In the genomic region with DNA sequence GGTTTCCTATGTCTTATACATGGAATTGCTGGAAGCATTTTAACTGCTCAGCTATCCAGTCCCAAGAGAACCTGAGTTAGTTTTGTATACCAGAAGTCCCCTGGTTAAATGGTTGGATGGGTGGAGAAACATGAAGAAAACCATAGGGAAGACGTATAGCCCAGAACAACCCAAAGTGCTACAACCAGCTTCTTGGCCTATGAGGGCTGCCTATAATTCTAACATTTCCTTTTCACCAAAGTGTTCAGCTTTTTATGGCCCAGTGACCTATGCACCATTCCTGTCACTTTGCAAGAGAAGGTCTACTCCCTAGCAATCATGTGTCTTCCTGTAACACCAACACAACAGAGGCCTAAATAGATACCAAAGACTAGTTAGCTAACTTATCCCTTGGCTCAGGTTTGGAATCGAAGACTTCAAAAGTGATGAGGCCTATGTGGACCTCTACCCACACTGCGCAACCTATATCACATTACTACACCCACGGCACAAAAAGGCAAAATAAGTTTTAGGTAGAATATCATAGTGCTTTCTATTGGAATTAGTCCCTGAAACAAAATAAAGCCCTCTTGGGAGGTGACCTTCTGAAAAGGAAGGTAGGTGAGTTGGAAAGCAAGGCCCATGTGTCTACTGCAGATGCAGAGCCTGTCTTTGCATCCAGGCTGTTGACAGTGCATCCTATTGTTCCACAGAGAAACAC, we compare ENCODE assay signal across 8 mouse cellular contexts. TPM values are rescaled to one million over a fixed set of nuclear protein-coding genes. Genes with fewer than 3 reads are reported as not detected.
DNase-seq lines count a peak whose midpoint lies in the region; ATAC-seq and TF ChIP-seq lines count a peak whose summit lies in the region.

No protein-coding gene starts in this region.

- intact Hi-C loops in left cerebral cortex, adult 2 months (cut with DNase I): loop anchor here (1.0 to 10.0 kb wide), 4 partner anchors 16 to 1964 kb away; partner anchors contain the start of genes Hist1h2ac, Hist1h2bc and Hist1h4d

- no peak for ATAC-seq in neural tube, embryonic 11.5 days (ENCODE audit: insufficient read depth, low FRiP score, low TSS enrichment)
- ATAC-seq in megakaryocyte-erythroid progenitor cell, adult 5-6 weeks (replicated peaks; ENCODE audit: low FRiP score, low TSS enrichment, poor library complexity, severe bottlenecking): no peak
- ATAC-seq in cerebellum, adult (ENCODE audit: insufficient number of reproducible peaks, low FRiP score, low TSS enrichment): no peak

- 63% methylated on average over 4 of the region's 4 CpGs for WGBS in neural tube, embryonic 11.5 days

- H3K4me3 ChIP-seq in left cerebral cortex, adult 2 months: peak overlapping the region; percentile 38; the same call in 1 of the 2 replicates
- H3K4me3 ChIP-seq in neural tube, embryonic 11.5 days (ENCODE audit: low read depth, low read length): peak overlapping the region; percentile 32

- no peak overlapping the region for H3K27ac ChIP-seq in left cerebral cortex, adult 2 months
- H3K27ac ChIP-seq in neural tube, embryonic 11.5 days (ENCODE audit: low read depth, low read length): peak overlapping the region; percentile 65

- peaks cover 26% of the 10 kb centered on the region for H3K4me1 ChIP-seq in neural tube, embryonic 11.5 days (ENCODE audit: control insufficient read depth, insufficient read depth, low read length)

- H3K27me3 ChIP-seq in neural tube, embryonic 11.5 days (ENCODE audit: control insufficient read depth, insufficient read depth, low read length): no peaks in the 10 kb centered on the region

- peak overlapping the region; percentile 49 for H3K4me2 ChIP-seq in neural tube, embryonic 11.5 days (ENCODE audit: low read depth)

- TF ChIP-seq CTCF in left cerebral cortex, adult 2 months (IDR thresholded peaks at IDR 0.05): no peak

- no peaks in the 10 kb centered on the region for H3K36me3 ChIP-seq in neural tube, embryonic 11.5 days (ENCODE audit: control insufficient read depth, insufficient read depth, low read length)

- peak overlapping the region; percentile 61 for H3K9ac ChIP-seq in neural tube, embryonic 11.5 days (ENCODE audit: low read length)

- H3K9me3 ChIP-seq in neural tube, embryonic 11.5 days (ENCODE audit: control insufficient read depth, low read length): no peaks in the 10 kb centered on the region

- DNase-seq in left cerebral cortex, adult 2 months (ENCODE audit: extremely low spot score in 1 of 2, low spot score in 2 of 2): no peak
- no peak for DNase-seq in left cerebral cortex, adult 9 months (ENCODE audit: low spot score in 2 of 2)
- peak; percentile 54 for DNase-seq in embryo, embryonic 11 days
- DNase-seq in induced T-regulatory cell, adult 2 months (ENCODE audit: low read depth): peak; percentile 44
- peak; percentile 44 for DNase-seq in neural tube, embryonic 11.5 days (ENCODE audit: low spot score)
- DNase-seq in ovary, postnatal 10 days (ENCODE audit: low spot score): no peak

RNA-seq across cellular contexts. Expression of gene Hist1h3h, which starts 1.1 kb away (rescaled TPM):
- total RNA-seq in left cerebral cortex, adult 2 months (2021): 10 to 100 TPM; 54.6 to 74.2 TPM
- polyA plus RNA-seq in neural tube, embryonic 11.5 days (2014; fragmentation: Nextera tagmentation; extraction: Ambion mirVana): 5.6 and 23.9 TPM in 2 replicates
- 21.9 TPM in 1 of 2 replicates, not detected in the other for total RNA-seq in megakaryocyte-erythroid progenitor cell, adult 5-6 weeks (2014; fragmentation: Nextera tagmentation)
- 175 and 228 TPM in 2 replicates for total RNA-seq in megakaryocyte-erythroid progenitor cell, adult 5-6 weeks (2017)

RNA-seq across cellular contexts. Expression of gene Hist1h2ai, which starts 2.3 kb away (rescaled TPM):
- 10 to 100 TPM; 25.4 to 32.6 TPM for total RNA-seq in left cerebral cortex, adult 2 months (2021)
- 13.2 and 19.5 TPM in 2 replicates for polyA plus RNA-seq in neural tube, embryonic 11.5 days (2014; fragmentation: Nextera tagmentation; extraction: Ambion mirVana)
- total RNA-seq in megakaryocyte-erythroid progenitor cell, adult 5-6 weeks (2014; fragmentation: Nextera tagmentation): 3.0 and 26.7 TPM in 2 replicates
- 582 and 1,238 TPM in 2 replicates for total RNA-seq in megakaryocyte-erythroid progenitor cell, adult 5-6 weeks (2017)

RNA-seq across cellular contexts. Expression of gene Hist1h2bl, which starts 2.6 kb away (rescaled TPM):
- total RNA-seq in left cerebral cortex, adult 2 months (2021): 10 to 100 TPM; 23.7 to 28.5 TPM
- 2.1 and 2.3 TPM in 2 replicates for polyA plus RNA-seq in neural tube, embryonic 11.5 days (2014; fragmentation: Nextera tagmentation; extraction: Ambion mirVana)
- total RNA-seq in megakaryocyte-erythroid progenitor cell, adult 5-6 weeks (2014; fragmentation: Nextera tagmentation): 430 and 709 TPM in 2 replicates
- total RNA-seq in megakaryocyte-erythroid progenitor cell, adult 5-6 weeks (2017): 345 and 387 TPM in 2 replicates

RNA-seq across cellular contexts. Expression of gene Hist1h2bm, which starts 3.3 kb away (rescaled TPM):
- total RNA-seq in left cerebral cortex, adult 2 months (2021): 1 to 10 TPM; 4.8 to 5.4 TPM
- 4.3 and 4.6 TPM in 2 replicates for polyA plus RNA-seq in neural tube, embryonic 11.5 days (2014; fragmentation: Nextera tagmentation; extraction: Ambion mirVana)
- total RNA-seq in megakaryocyte-erythroid progenitor cell, adult 5-6 weeks (2014; fragmentation: Nextera tagmentation): 242 and 265 TPM in 2 replicates
- total RNA-seq in megakaryocyte-erythroid progenitor cell, adult 5-6 weeks (2017): 262 and 417 TPM in 2 replicates

RNA-seq across cellular contexts. Expression of gene Hist1h4j, which starts 16.3 kb away (rescaled TPM):
- 10 to 100 TPM; 13.9 to 19.4 TPM for total RNA-seq in left cerebral cortex, adult 2 months (2021)
- 1.1 and 1.4 TPM in 2 replicates for polyA plus RNA-seq in neural tube, embryonic 11.5 days (2014; fragmentation: Nextera tagmentation; extraction: Ambion mirVana)
- total RNA-seq in megakaryocyte-erythroid progenitor cell, adult 5-6 weeks (2014; fragmentation: Nextera tagmentation): 3.8 and 29.3 TPM in 2 replicates
- 302 and 554 TPM in 2 replicates for total RNA-seq in megakaryocyte-erythroid progenitor cell, adult 5-6 weeks (2017)

Comparison
In these comparisons a context has a peak if more than half of its experiments do, and no peak if none do; other contexts are left out.
1. DNase-seq: peak in embryo, embryonic 11 days (single experiment), induced T-regulatory cell, adult 2 months (single experiment) and neural tube, embryonic 11.5 days (single experiment); none in left cerebral cortex, adult 2 months (0 of 2), left cerebral cortex, adult 9 months (0 of 2) and ovary, postnatal 10 days (single experiment).
2. RNA of gene Hist1h2bl, which starts 2.6 kb away (total RNA-seq): 345 to 709 TPM in megakaryocyte-erythroid progenitor cell, adult 5-6 weeks; 23.7 to 28.5 TPM in left cerebral cortex, adult 2 months; every median in the first group is over 10 times any median in the second.